Mouse (Mus musculus) ES-Bruce4 (cell line): ENCODE results near the gene Sufu. TPM values are rescaled to one million over a fixed set of nuclear protein-coding genes. Genes with fewer than 3 reads are reported as not detected.

Experiments
- H3K27ac ChIP-seq: 2 replicates; pipeline ENCODE4 v1.5.1; 2012; ENCODE audit warnings: low read length, inconsistent platforms; ENCODE audit not compliant: insufficient read depth
- H3K27me3 ChIP-seq: 2 replicates; pipeline ENCODE4 v1.6.1; 2012; ENCODE audit warnings: mild to moderate bottlenecking, low read length, inconsistent platforms; ENCODE audit not compliant: control insufficient read depth, poor library complexity, insufficient read depth, severe bottlenecking
- H3K36me3 ChIP-seq: 2 replicates; pipeline ENCODE4 v1.6.1; 2012; ENCODE audit warnings: inconsistent platforms, mild to moderate bottlenecking, low read length, moderate library complexity; ENCODE audit not compliant: control insufficient read depth, poor library complexity, insufficient read depth, severe bottlenecking
- H3K4me1 ChIP-seq: one replicate; pipeline ENCODE4 v1.8.1; 2011; ENCODE audit warnings: low read length; ENCODE audit not compliant: control insufficient read depth, insufficient read depth
- H3K4me3 ChIP-seq: 2 replicates; pipeline ENCODE4 v1.5.1; 2011; ENCODE audit warnings: low read depth, mild to moderate bottlenecking, low read length
- H3K9ac ChIP-seq: 2 replicates; pipeline ENCODE4 v1.6.1; 2012; ENCODE audit warnings: low read depth, mild to moderate bottlenecking, inconsistent platforms; ENCODE audit not compliant: poor library complexity, severe bottlenecking
- H3K9me3 ChIP-seq: replicated peaks from 2 replicates; pipeline ENCODE4 v1.6.1; 2012; ENCODE audit warnings: mild to moderate bottlenecking, low read length, inconsistent platforms; ENCODE audit not compliant: control insufficient read depth, poor library complexity, insufficient read depth, severe bottlenecking
- CTCF ChIP-seq: IDR thresholded peaks from one replicate; pipeline ENCODE4 v1.8.1; 2011; ENCODE audit warnings: low read depth, low read length
- EP300 ChIP-seq: IDR thresholded peaks from 2 replicates; pipeline ENCODE4 v1.6.1; 2011; ENCODE audit warnings: low read depth, low read length; ENCODE audit not compliant: insufficient read depth
- POLR2A ChIP-seq: IDR thresholded peaks from one replicate; pipeline ENCODE4 v1.8.1; 2011; ENCODE audit warnings: low read length; ENCODE audit not compliant: insufficient read depth
- polyA plus RNA-seq: library from polyadenylated mRNA; stranded (reverse); fragments of >200 nt; gene quantifications from 2 replicates; pipeline ENCODE4 v1.2.4, GENCODE M21; 2011; ENCODE audit warnings: low read depth; ENCODE audit not compliant: missing spikeins, insufficient read depth, insufficient read length

The Sufu gene
- polyA plus RNA-seq, 1 experiment = 16.7 TPM

GRCm38 (mm10) chr19:46433712-46434111 is 37.0 kb downstream of the Sufu start:
- H3K4me1 ChIP-seq = peaks cover 2% of the 10 kb centered on the region
- TF ChIP-seq POLR2A (no peak), EP300 (no peak), CTCF (no peak)
- no peaks in the 10 kb centered on the region for H3K9me3 ChIP-seq
- H3K27me3 ChIP-seq = no peaks in the 10 kb centered on the region
- no peak overlapping the region for H3K4me3 ChIP-seq
- no peak overlapping the region for H3K9ac ChIP-seq
- H3K36me3 ChIP-seq = no peaks in the 10 kb centered on the region
- H3K27ac ChIP-seq = no peak overlapping the region

DNA sequence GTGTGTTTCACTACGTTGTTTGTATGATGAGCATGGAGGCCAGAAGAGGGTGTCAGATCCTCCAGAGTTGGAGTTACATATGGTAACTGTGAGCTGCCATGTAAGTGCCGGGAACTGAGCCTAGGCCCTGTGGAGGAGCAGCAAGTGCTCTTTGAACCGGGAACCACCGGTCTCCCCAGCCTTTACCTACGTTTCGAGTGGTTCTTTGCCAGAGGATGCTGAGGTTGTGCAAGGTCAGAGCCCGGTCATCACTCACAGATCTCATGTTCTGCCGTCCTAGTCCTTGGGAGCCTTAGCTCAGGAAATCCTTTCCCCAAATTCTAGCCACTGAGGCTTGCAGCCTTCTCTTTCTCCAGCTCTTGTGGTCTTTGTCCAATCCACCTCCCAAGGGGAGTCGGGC is 37.5 kb downstream of the Sufu start:
- no peak overlapping the region for H3K4me3 ChIP-seq
- TF ChIP-seq EP300 (no peak), CTCF (no peak), POLR2A (no peak)
- H3K36me3 ChIP-seq = no peaks in the 10 kb centered on the region
- H3K27me3 ChIP-seq = no peaks in the 10 kb centered on the region
- peaks cover 2% of the 10 kb centered on the region for H3K4me1 ChIP-seq
- no peak overlapping the region for H3K27ac ChIP-seq
- no peak overlapping the region for H3K9ac ChIP-seq
- no peaks in the 10 kb centered on the region for H3K9me3 ChIP-seq

DNA sequence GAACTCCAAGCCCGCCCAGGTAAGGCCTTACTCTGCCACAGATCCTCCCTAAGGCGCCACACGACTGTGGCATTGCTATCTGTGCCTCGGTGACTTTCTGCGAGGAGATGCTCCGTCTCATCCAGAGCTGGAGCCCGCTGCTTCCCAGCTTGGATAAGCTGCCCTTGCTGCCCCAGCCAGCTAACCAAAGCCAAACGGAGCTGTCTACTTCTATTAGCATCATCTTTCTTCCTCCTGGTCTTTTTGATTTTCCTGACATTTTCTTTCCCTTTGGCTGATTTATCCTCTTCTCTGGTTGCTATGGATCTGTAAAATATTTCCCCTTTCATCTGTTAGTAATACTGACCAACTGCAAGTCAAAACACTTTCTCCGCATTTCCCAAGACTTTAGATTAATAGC is 37.9 kb downstream of the Sufu start:
- TF ChIP-seq POLR2A (no peak), CTCF (no peak), EP300 (no peak)
- Histone ChIP-seq H3K4me3 (no peak overlapping the region), H3K27me3 (no peaks in the 10 kb centered on the region), H3K27ac (no peak overlapping the region), H3K36me3 (no peaks in the 10 kb centered on the region), H3K4me1 (peaks cover 2% of the 10 kb centered on the region), H3K9ac (no peak overlapping the region), H3K9me3 (no peaks in the 10 kb centered on the region)

DNA sequence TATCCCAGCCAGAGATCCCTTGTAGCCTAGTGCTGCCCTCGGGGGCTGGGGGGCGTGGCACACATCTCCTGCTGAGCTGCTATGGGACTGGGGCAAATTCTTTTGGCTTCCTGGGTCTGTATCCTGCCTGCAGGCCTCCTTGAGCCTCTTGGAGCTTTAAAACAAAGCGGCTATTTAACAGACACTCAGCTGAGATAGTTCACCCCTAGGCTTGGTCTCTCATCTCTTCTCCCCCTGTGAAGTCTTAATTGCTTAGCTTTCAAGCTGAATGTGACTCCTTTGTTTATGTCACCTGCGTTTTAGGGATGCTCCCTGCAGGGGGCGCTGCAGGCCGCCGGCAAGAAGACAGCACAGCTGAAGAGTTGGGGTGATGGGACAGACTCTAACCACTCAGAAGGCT is 38.8 kb downstream of the Sufu start:
- Histone ChIP-seq H3K27me3 (no peaks in the 10 kb centered on the region), H3K36me3 (no peaks in the 10 kb centered on the region), H3K9me3 (no peaks in the 10 kb centered on the region), H3K4me3 (no peak overlapping the region), H3K27ac (no peak overlapping the region), H3K4me1 (peaks cover 2% of the 10 kb centered on the region), H3K9ac (no peak overlapping the region)
- no peak for TF ChIP-seq POLR2A
- TF ChIP-seq EP300 = peak; percentile 60; the same call in 1 of the 2 replicates
- peak; percentile 79 for TF ChIP-seq CTCF

- no peaks in the 10 kb centered on the region for H3K4me1 ChIP-seq
- TF ChIP-seq POLR2A (no peak), EP300 (0 out of 2 replicates have a peak, but pooled peaks have one; percentile 38)
- no peak overlapping the region for H3K4me3 ChIP-seq
- no peaks in the 10 kb centered on the region for H3K27me3 ChIP-seq
- H3K27ac ChIP-seq = 0 out of 2 replicates have a peak overlapping the region, but pooled peaks have one; percentile 25
- H3K9ac ChIP-seq = no peak overlapping the region
- no peaks in the 10 kb centered on the region for H3K36me3 ChIP-seq
- H3K9me3 ChIP-seq = no peaks in the 10 kb centered on the region
These were observed 46.8 kb downstream of the Sufu start for GRCm38 (mm10) chr19:46443509-46443908.

DNA sequence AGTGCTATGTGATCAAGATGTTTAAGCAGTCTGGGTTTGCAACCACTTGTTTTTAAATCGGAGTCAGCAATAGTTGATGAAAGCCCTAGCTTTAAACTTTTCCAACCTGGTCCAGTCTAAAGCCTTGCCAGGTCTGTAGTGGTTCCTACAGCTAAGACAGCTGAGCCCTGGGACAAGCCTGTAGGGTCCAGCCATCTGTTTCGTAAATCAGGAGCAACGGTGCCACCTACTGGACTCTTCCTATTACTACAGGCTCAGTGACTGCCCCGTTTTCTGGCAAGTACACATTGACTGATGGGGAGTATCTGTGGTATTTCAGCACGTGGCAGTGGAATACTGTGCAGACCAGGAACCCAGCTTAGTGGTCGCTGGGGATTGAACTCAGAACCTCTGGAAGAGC is 47.5 kb downstream of the Sufu start:
- H3K9me3 ChIP-seq = no peaks in the 10 kb centered on the region
- peak overlapping the region; percentile 25; the same call in 1 of the 2 replicates for H3K27ac ChIP-seq
- H3K4me3 ChIP-seq = no peak overlapping the region
- no peaks in the 10 kb centered on the region for H3K27me3 ChIP-seq
- no peak overlapping the region for H3K9ac ChIP-seq
- H3K36me3 ChIP-seq = no peaks in the 10 kb centered on the region
- H3K4me1 ChIP-seq = no peaks in the 10 kb centered on the region
- TF ChIP-seq CTCF (peak; percentile 78), EP300 (0 out of 2 replicates have a peak, but pooled peaks have one; percentile 5), POLR2A (no peak)
